Mouse (Mus musculus): ENCODE results near the gene Gbp2b.

GRCm38 (mm10) chr3:142590431-142591067, 4.1 kb upstream of the Gbp2b start:
- no peak for TF ChIP-seq CTCF (IDR thresholded peaks at IDR 0.05)
- no peak for TF ChIP-seq POLR2A (IDR thresholded peaks at IDR 0.05; ENCODE audit: insufficient read depth, low read depth, low read length)
